Mouse (Mus musculus) testis, postnatal 14 days (tissue): ENCODE results near the gene Wdfy3.
A peak's percentile ranks its signal among the peaks of the same experiment; 100 is the strongest.

Experiments used
- DNase-seq: peaks from one replicate; pipeline ENCODE4 v3.0.0; 2021; ENCODE audit warnings: low spot score

Gene Wdfy3

DNA sequence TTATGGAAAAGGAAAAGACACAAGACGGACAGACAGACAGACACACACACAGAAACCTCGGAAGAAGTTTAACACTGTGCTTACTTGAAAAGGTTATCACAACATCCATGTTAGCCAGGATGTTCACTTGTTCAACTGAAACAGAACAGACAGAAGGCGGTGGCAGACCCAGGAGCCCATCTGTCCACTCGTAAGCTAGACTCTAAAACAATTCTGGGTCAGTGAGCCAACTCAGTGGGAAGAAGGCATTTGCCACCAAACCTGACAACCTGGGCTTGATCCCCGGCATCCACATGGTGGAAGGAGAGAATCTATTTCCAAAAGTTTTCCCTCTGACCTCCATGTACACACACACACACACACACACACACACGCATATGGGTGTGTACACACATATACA, 237.7 kb downstream of the Wdfy3 start:
- DNase-seq, result no peak

DNA sequence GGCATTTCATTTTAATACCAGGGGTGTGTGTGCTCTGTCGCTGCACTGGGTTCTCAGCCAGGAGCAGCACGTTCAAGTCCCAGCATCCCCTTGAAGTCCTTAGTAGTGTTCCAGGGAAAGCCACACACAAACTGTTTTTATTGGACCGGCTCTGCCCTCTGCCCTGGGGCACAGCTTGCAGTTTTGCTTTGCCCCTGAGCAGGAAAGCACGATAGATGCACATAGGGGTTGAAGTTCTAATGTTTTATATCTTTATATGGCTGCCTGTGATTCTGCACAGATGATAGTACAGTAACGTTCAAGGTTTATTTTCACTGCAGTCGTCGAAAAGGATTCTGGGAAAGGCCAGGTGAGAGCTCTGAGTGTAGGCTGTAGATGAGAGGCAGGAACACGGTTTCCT, 239.5 kb downstream of the Wdfy3 start:
- no peak for DNase-seq

DNA sequence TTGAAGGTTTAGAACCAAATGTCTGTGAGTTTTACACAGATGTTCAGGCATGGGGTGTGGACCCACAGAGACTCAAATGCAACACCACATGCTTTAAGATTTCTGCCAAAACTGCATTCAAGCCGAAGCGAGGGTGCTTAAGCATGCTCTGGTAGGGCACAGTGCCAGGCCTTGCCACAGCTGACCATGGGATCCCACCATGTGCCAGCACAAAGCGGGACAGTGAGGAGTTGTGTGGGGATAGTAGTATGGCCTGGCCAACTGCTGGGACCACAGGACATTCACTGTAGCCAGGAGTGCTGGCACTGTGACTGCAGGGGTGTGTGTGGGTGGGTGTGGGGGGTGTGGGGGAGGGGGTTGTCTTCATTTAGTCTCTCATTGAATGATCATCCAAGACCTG, 240.8 kb downstream of the Wdfy3 start:
- DNase-seq, result no peak

DNA sequence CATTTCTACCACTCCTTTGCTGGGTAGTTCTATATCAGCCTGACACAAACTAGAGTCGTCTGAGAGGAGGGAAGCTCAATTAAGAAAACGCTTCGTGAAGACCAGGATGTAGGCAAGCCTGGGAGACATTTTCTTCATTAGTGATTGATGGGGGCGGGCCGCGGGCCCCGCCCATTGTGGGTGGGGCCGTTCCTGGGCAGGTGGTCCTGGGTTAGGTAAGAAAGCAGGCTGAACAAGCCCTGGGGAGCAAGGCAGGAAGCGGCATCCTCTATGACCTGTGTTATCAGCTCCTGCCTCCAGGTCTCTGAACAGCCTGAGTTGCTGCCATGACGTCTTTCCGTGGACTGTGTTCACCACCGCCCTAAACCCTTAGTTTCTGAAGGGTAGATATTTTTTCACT, 242.2 kb downstream of the Wdfy3 start:
- DNase-seq, result no peak

DNA sequence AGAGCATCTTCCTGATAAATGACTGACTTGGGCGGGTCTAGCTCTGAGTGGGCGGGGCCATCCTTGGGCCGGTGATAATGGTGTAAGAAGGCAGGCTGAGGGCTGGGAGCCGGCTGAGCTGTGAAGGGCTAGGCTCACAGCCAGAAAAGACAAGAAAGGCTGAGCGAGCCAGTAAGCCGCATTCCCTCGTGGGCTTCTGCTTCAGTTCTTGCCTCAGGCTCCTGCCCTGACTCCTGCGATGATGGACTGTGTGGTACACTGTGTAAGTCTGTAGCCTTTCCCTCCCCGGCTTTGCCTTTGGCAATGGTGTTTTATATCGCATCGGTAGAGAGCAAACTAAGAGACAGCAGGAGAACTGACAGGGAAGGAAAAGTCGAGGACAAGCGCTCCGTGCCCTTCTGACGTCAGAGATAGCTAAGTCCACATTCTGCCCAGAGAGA, 243.2 kb downstream of the Wdfy3 start:
- DNase-seq, result peak; percentile 40

DNA sequence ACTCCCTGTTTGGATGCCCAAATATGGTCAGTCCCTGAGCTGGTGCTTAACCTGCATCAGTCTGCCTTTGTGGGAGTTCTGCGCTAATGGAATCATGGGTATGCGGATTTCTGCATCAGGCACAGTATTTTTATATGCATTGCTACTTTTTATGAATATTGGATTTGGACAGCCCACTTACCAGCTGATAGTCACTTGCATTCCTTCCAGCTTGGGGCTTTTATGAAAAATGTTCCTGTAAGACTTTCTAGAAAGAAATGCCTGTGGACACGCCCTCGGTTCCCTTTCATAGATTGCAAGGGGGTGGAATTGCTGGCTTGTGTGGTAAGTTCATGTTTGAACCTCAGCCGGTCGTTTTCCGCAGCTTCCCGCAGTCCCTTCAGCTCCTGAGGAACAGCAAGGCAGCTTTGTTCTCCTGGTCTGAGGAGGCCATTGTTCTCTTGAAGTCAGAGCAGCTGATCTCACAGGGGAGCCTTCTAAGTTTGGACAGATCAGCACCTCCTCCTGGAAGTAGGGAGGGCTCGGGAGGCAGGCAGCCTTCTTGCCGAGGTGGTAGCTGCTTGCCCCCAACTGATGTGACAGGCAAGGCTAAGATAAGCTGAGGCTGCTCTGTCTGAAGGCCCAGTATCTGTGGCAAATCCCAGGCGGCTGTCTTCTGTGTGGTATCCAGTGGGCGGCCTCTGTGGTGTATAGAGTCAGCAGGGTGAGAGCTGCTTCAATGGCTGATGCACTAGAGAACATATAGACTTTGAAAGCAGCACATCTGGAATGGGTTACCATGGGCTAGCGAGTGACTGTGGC, 244.4 kb downstream of the Wdfy3 start:
- no peak for DNase-seq

DNA sequence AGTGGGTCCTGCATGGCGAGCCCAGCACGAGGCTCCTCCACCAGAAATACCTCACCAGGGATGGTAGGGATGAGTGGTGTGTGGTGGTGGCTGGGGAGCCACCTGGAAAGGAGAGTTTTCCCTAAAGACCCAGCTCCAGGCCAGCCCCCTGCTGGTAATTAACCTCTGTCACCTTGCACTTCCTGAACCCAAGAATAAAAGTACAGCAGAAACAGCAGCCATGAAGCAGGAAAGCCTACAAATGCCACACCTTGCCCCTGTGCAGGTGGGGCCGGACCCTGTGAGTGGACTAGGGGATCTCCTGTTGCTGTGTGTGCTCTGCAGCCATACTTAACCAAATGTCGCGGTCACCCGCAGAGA, 247.4 kb downstream of the Wdfy3 start:
- no peak for DNase-seq

DNA sequence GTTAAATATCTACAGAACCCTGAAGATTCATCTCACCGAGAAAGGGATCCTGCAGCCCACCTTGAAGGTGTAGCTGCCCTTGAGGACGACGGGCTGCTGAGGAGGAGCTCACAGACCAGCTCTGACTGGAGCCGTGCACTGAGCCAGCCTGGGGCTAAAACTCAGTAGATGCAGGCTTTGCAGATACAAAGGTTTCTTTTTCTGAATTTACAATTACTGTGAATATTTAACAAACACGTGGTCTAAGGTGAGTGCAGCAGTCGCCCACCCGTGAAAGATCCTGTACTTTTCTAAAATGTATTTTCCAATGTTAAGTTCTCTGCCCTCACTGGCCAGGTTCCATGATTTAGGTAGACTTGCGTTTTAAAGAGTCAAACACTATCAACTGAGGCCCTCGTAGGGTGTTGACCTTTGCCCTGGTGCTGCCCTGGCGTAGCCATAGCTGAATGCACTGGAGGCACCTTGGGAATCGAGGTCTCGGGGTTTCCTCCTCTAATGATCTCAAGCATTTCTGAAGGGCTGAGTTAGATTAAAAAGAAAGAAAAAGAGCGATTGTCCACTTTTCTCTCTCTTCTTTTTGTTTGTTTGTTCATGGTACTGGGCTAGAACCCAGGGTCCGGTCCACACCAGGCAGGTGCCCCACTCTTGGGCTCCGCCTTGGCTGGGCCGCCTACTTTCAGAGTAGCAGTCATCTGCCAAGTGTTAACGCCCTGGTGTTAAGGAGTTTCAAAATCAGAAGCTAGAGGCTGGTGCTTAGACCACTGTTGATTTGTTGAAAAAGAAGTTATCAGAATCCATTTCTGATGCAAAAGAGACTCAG, 248.0 kb downstream of the Wdfy3 start:
- no peak for DNase-seq

DNA sequence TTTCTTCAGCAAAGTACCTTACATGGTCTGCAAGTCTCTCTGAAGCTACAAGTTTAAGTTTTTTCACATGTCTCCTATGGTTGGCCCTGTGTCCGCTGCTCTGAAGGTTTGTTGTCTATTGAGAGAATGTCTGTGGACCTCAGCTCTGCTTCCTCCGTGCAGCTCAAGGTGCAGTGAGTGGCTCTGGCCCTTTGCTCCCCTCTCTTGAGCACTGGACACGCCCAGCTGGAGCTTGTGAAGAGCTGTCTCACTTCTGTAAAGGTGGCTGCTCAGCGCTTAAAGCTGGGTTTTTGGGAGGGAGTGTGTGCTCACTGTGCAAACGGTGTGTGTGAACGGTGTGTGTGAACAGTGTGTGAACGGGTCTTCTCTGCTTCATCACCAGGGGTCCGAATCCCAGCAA, 248.7 kb downstream of the Wdfy3 start:
- DNase-seq, result no peak

DNA sequence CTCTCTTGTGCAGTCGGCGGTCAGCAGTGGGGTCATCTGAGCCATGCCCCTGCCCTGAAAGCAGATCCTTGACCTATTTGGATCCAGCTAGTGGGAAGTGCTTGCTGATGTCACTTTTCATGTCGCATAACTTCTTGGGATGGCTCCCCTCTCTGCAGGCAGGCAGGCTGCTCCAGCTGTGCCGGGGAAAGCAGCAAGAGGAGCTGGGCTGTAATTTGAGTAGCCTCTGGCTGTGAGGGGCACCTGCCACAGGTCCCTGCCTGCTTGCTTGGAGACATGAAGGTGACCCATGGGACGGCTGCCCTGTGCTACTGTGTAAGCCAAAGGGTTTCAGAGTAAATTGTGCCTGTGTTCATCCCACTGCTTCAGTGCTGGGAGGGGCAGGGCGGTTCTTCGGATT, 249.9 kb downstream of the Wdfy3 start:
- no peak for DNase-seq

DNA sequence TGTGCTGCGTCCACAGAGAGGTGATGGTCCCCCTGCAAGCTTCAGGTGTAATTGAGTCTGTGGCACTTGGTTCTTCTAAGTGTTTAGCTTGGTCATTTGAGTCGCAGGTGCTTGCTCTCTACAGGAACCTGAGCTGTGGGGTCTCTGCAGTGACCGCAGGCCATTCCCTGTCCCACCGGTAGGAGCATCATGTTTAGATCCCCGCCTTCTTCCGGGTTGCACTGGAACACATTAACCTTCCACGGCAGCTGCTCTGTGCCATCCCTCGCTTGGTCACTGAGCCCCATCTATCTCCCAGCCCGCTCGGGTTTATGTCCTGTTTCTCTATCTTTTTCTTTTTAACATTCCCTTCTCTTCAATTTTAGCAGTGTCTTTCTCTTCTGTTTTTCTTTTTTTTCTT, 250.5 kb downstream of the Wdfy3 start:
- no peak for DNase-seq

DNA sequence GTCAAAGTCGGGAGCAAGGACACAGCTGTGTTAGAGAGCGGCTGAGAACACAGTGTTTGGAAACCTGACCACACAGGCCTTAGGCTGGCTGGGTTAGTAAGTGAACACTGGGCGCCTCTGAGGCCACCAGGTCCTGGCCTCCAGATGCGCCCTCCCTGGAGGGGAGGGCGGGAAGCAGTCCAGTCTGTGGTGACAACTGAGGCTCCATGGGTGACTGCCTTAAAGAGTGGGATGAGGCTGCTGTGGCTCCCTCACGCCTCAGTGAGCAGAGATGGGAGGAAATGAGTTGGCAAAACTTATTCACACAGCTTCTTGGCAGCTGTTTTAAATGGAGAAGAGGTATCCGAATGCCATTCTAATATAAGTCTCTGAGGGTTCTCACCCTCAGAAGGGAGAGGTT, 252.9 kb downstream of the Wdfy3 start:
- no peak for DNase-seq

DNA sequence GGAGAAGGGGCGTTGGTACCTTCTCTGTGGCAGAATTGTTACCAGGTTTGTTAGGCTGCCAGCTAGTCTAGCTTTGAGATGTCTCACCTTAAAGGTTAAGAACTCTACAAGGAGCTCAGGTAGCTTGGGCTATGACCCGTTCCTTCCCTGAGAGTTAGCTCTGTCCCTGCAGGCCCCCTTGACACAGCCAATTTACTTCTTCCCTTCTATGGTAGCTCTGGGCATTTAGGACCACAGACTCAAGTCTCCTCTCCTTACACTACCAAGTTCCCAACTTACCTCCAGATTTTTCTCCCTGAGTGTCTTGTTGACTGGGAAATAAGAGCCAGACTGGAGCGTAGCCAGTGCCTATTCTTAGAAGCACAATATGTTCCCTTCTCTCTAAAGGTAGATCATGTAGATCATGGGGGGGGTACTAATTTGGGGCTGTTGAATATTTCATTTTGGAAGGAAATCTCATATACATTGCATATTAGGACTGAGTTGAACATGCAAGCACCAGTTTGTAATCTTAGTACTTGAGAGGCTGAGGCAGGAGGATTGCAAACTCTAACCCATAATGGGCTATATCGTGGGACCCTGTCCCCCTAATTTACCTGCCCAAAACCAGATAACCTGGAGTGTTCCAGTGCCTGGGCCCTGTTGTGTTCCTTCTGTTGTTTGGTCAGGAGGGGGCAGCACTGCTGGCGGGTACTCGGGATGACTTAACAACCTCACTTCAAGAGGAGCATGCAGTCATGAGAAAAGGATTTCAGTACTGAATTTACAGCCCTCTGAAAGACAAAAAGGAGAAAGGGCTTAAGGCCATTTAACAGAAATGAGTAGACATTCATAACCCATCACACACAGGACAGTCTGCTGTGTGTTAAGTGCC, 258.2 kb downstream of the Wdfy3 start:
- no peak for DNase-seq

DNA sequence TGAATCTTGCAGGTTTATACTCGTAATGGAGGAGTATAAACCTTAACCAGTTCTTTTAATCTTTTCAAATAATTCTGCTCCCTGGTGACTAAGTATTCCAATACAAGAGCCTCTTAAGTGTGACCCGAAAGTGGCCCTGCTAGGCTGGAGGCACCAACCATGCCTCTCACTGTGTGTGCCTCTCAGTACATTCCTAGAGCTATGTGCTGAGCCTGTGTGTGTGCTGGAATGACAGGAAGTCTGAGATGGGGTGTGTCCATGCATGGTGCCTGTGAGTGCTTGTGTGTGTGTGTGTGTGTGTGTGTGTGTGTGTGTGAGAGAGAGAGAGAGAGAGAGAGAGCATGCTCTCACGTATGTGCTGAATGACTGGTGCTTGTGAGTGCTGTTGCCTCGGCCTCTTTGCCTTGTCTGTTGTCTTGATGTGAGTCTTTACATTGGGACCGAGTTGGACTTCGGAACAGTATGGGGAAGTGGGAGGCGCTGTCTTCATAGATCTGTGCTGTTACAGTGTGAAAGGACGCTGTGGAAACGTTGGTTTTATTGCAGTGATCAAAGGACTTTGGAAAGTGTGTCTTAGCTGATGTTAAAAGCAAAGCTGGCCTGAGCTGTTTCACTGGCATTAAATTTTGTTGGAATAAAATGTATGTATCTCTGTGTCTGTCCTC, 267.2 kb downstream of the Wdfy3 start:
- no peak for DNase-seq

DNA sequence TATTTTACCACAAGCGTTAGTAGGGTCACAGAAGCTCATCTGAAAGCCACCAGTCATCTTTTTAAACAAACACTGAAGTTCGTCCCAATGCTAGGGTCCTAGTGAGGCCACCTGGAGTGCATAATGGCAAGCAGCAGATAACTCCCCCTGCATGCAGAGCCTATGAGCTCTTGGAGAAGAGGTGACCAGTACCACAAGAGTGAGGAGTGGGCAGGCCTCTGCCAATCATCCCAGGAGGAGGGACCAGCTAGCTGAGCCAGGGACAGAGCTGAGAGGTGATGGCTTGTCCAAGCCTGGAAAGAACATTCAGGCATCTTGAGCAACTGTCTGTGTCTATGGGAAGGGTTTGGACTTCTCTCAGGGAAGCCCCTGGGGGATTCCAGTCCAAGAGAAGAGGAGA, 267.8 kb downstream of the Wdfy3 start:
- DNase-seq, result no peak

DNA sequence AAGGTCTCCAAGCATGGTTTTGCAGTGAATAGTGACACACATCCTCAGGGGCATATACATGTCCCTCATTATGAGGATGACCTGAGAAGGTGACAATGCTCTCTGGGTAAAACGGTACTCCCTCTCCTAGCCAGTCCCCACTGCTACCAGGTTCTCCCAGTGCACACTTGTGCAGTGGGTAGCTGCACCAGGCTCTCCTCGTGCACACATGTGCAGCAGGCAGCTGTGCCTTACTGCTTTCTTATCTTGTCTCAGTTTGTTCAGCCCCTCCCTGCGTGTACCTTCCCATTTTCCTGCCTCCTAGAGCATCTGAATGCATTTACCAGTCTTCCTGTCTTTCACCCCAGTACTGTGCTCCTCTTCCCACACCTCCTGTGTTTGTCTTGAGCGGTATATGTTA, 277.1 kb downstream of the Wdfy3 start:
- no peak for DNase-seq

DNA sequence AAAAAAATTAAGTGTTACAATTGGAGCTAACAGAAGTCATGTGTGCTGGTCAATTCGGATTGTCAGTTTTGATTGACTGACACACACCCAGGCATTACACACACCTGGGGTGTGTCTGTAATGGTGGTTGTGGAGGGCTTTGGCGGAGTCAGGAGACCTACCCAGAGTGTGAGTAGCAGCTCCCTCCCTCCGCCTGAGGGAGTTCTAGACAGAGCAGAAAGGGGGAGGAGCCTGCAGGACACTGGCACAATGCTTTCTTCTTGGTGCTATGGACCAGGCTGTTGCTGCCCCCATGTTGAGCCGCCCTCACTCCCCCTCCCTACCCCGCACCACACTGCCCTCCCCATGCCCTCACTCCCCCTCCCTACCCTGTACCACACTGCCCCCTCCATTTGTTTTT, 279.2 kb downstream of the Wdfy3 start:
- DNase-seq, result no peak

DNA sequence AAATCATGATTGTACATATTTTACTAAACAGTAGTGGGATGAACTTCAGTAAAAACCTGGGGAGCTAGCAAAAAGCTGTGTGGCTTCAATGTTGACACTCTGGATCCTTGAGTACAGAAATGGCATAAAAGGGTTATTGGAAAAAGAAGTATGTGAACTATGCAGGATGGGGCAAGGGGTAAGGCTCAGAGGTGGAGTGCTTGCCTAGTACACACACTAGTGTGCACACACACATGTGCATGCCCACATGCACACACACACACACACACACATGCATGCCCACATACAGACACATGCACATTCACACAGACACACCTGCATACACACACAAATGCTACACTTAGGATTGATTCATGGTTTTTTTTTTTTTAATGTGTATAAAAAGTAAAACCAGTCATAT, 280.0 kb downstream of the Wdfy3 start:
- no peak for DNase-seq

DNA sequence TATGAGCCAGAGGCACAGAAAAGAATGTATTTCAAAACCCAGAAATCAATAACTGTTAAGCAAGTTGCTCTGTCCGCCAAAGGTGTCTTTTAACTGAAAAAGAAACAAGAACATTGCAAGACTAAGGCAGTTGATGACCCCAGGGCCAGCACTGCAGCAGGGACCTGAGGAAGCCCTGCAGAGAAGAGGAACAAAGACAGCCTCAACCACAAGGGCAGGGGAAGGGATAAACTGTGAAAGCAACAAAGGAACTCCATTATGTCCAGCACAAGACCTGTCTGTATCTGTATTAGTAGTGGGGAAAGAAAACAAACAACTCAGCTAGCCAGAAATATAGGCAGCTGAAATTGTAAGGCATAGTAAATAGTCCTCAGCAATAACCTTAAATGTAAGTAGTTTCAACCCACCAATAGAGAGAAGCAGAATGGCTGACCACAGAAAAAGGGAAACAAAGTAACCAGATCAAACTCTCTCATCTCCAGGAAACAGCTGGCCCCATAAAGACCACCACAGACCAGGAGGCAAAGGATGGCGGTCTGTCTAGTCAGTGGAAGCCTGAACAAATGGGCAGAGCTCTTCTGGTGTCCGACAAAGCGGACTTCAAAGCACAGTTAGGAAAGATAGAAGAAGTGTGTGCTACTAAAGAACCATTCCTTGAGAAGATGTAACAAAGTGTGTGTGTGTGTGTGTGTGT, 283.7 kb downstream of the Wdfy3 start:
- no peak for DNase-seq

DNA sequence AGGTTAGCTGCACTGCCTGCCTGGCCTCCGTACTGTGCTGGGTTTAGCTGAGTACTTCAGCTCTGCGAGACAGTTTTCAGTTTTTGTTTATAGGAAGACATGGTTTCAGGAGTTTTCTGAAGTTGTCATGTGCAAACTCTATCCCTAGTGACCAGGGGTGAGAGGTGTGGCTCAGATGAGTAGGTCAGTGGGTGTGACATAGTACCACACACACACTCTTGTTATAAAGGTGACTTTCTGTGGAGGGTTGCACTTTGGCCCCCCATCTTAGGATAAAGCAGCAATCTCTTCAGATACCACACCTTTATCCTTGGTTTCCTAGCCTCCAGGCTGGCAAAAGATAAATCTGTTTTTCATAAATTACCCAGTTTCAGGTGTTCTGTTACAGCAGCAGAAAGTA, 284.9 kb downstream of the Wdfy3 start:
- no peak for DNase-seq

DNA sequence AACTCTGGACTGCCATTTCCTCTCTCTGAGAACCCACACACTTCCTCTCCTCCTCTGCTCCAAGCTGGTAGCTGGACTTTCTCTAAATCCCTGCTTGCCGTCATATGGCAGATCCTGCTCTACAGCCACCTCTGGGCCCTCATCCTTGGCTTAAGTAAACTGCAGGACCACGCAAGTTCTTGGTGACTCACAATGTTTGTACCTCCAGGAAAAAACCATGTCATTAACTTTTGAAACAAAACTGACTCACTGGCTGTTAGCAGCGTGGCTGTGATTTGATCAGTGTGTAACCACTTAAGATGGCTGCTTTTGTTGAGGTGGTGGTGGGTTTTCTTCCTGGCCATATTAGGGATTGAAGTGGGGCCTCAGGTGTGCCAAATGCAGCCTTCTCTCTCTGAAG, 285.4 kb downstream of the Wdfy3 start:
- DNase-seq, result no peak
